Mouse (Mus musculus): ENCODE data around the gene Stap1. TPM values are rescaled to one million over a fixed set of nuclear protein-coding genes. Genes with fewer than 3 reads are reported as not detected.

Stap1 gene
- total RNA-seq (2021): not detected

DNA sequence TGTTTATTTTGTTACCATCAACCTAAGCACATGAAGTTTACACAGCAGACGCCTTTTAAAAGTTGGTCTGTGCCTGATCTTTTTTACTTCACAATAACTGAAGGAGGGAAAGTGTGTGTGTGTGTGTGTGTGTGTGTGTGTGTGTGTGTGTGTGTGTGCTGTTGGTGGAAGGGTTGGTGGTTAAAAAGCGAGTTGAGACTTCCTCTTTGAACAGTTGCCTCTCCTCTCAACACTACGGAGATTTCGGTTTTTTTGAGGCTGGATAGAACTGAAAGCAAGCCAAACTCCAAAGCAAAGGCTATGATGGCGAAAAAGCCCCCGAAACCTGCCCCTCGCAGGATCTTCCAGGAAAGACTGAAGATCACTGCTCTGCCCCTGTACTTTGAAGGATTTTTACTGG is at the start of gene Stap1:
Stap1 (plus strand) TSS at position 209 of the 400 bp plus-strand sequence.
- intact Hi-C loops (cut with DNase I): no loop called here
- no peak for DNase-seq (ENCODE audit: low spot score in 2 of 2)

- intact Hi-C loops (cut with DNase I): no loop called here
Measured at GRCm38 (mm10) chr5:86029820-86030219, 41.7 kb upstream of the Stap1 start.

DNA sequence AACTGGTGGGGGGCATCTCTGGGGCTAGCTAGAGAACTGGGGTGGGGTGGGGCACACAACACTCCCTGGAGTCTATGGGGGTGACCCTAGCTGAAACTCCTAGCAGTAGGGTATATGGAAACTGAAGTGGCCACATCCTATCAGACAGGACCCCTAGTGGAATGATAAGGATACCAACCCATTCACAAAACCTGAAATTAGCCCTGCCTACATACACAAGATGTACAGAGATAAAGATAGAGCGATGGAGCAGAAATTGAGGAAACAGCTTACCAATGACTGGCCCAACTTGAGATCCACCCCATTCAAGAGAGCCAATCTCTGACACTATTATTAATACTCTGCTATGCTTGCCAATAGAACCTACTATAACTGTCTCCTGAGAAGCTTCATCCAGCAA is 8.0 kb upstream of the Stap1 start:
- intact Hi-C loops (cut with DNase I): no loop called here
- no peak for DNase-seq (ENCODE audit: low spot score in 2 of 2)

More at GRCm38 (mm10) chr5:86029820-86030219, 41.7 kb upstream of the Stap1 start:
- DNase-seq (ENCODE audit: low spot score in 2 of 2): no peak

DNA sequence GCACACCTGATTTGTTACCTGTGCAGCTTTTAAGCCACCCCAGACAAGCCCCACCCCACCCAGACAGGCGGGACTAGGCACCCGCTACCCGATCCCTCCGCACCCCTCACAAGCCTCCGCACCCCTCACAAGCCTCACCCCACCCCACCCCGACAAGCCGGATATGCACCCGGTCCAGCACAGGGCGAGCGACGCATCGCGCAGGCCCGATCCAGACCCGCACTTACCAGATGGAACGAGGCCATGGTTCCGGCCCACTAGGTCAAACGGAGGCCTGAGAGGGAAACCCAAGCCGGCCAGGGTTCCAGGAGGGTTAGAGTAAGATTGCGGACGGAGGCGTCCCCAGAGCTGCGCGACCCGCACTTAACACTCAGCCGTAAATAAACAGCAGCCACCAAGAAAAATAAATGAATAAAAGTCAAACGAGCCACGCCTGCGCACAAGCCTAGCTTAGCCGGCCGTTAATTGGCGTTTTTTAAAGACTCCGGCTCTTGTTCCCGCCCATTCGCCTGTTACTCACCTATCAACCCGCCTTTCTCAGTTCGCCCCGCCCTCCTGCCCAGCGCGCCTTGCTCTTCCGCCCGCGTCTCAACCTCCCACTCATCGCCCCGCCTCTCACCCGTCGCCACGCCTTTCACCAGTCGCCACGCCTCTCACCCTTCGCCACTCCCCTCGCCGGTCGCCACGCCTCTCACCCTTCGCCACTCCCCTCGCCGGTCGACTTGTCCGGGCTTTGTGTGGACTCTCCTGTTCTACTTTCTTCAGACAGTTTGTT is 6.3 kb upstream of the Stap1 start, which contains the start of gene Cenpc1:
Cenpc1 (minus strand) TSS at position 483 of the 775 bp plus-strand sequence.
- intact Hi-C loops (cut with DNase I): loop anchor here (1.0 to 5.0 kb wide), 2 partner anchors 42 to 107 kb away; partner anchors contain the start of gene Uba6
- peak; percentile 91 to 97 for DNase-seq (ENCODE audit: low spot score in 2 of 2)

GRCm38 (mm10) chr5:86065876-86066550 is 5.5 kb upstream of the Stap1 start:
- intact Hi-C loops (cut with DNase I): loop anchor here (1.0 to 5.0 kb wide), 2 partner anchors 41 to 106 kb away; partner anchors contain the start of gene Uba6

DNA sequence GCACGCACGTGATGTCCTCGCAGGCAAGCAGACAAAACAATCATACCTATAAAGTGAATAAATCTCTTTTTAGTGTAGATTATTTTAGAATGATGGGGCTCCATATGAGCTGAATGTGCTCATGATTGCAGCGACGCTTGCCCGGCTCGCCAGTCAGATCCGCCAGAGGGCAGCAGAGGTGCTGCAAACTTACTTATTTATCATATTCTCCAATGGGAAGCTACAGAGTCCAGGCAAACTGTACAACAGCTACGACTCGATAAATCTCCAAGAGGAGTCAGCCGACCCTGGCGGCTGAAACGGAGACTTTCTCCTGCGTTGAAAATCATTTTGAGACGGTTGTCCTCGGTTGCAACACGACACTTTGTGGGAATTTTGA is 5.0 kb upstream of the Stap1 start:
- intact Hi-C loops (cut with DNase I): loop anchor here (5.0 kb wide), 1 partner anchor 41 kb away; no protein-coding TSS in a partner anchor
- DNase-seq (ENCODE audit: low spot score in 2 of 2): peak; percentile 88 to 93

More at GRCm38 (mm10) chr5:86065876-86066550, 5.5 kb upstream of the Stap1 start:
- no peak for DNase-seq (ENCODE audit: low spot score in 2 of 2)

DNA sequence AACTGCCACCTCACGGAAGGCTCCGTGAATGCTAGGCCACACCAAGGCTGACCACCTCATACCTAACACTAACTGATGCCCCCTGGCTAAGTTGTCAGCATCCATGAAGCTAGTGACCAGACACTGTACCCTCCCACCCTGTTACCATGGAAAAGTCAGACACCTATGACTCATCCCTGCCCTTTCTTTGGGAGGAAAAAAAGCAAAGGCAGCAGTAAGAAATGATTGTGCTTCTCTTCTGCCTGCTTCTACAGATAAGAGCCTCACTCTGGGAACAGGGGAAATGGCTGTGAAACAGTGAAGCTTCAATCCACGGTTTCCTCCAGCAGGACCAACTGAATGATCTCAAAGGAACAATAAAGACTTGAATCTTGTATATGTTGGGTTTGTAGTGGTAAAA is 3.1 kb upstream of the Stap1 start:
- intact Hi-C loops (cut with DNase I): loop anchor here (5.0 kb wide), 1 partner anchor 39 kb away; no protein-coding TSS in a partner anchor

GRCm38 (mm10) chr5:86069121-86069520 is 2.4 kb upstream of the Stap1 start:
- intact Hi-C loops (cut with DNase I): loop anchor here (5.0 kb wide), 1 partner anchor 38 kb away; no protein-coding TSS in a partner anchor
- DNase-seq (ENCODE audit: low spot score in 2 of 2): no peak

More for the DNA sequence above, 3.1 kb upstream of the Stap1 start:
- DNase-seq (ENCODE audit: low spot score in 2 of 2): no peak

- DNase-seq (ENCODE audit: low spot score in 2 of 2): no peak
- intact Hi-C loops (cut with DNase I): no loop called here
Measured at GRCm38 (mm10) chr5:86072756-86073386, 1.3 kb downstream of the Stap1 start.

DNA sequence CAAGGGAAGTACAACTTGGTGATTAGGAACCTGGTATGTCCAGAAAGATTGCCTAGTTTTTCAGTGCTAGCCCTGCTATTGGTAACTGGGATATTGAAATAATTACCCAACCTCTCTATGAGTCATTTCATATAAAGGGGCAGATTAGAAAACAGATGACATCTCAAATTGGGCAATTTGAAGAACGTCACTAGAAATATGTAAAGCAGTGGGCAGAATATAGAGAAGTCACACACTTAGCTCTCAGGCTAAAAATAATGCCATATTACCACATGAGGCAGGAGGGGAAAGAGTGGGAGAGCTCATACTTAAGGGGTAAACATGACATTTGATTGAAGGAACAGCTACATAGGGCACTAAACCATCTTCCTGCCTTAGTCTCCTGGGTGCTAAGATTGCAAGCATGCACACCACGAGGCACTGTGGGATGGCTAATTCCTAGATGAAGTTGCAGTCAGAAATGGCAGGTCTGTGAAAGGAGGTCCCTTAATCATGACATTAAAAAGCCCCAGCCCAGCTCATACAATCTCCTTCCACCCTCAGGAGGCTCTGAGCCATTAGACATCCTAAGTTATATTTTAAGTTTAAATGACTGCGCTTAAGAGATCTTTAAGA is 7.3 kb downstream of the Stap1 start:
- intact Hi-C loops (cut with DNase I): no loop called here
- DNase-seq (ENCODE audit: low spot score in 2 of 2): no peak

DNA sequence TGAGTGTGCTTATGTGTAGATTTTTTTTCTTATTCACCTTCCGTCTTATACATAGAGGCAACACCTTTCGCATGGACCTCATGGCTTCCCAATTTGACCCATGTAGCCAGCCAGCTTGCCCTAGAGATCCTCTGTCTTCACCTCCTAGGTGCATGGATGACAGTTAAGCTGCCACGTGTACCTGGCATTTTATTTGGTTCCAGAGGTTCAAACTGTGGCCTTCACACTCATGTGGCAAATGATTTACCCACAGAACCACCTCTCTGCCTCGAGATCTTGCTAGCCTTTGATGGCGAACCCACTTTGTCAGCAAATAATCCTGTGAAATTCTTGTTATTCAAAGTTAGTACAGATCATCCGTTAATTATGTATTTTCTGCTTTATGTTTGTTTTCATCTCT is 12.4 kb downstream of the Stap1 start:
- DNase-seq (ENCODE audit: low spot score in 2 of 2): no peak

DNA sequence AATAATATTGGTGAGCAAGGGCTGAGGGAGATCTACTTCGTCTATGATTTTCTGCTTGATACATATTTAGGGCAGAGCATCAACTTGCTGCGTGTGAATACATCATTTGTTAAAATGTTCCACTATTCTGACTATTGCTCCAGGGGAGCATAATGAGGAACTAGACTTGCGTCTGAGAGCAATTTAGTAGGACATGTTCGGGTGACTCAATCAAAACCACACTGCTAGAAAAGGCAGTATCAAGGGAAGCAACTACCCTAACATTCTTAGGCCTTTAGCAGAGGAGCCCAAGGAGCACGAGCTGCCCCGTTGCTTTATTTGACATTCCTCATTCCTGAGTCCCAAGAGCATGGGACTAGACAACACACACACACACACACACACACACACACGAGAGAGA is 13.4 kb downstream of the Stap1 start:
- intact Hi-C loops (cut with DNase I): no loop called here
- DNase-seq (ENCODE audit: low spot score in 2 of 2): no peak

More for the DNA sequence above, 12.4 kb downstream of the Stap1 start:
- intact Hi-C loops (cut with DNase I): no loop called here

GRCm38 (mm10) chr5:86086751-86087150 is 15.2 kb downstream of the Stap1 start:
- intact Hi-C loops (cut with DNase I): no loop called here
- no peak for DNase-seq (ENCODE audit: low spot score in 2 of 2)

DNA sequence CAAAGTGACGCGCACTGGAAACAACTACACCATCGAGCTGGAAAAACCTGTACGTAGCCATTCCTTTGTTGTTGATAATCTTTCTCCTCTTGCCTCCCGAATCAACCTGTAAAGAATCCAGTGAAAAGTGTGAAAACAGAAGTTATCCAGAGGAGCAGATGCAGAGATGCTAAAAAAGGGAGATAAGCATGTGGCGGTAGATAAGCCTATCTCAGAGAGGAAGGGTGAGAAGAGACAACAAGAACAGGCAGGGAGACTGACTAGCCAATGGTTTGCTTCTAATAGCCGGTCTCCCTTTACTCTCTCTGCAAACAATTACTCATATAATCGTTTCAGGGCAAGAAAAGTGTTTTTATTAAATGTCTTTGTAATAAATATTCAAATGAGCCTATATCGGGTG is 23.2 kb downstream of the Stap1 start:
- DNase-seq (ENCODE audit: low spot score in 2 of 2): no peak
- intact Hi-C loops (cut with DNase I): no loop called here

GRCm38 (mm10) chr5:86098988-86099387 is 27.4 kb downstream of the Stap1 start:
- no peak for DNase-seq (ENCODE audit: low spot score in 2 of 2)
- intact Hi-C loops (cut with DNase I): no loop called here

DNA sequence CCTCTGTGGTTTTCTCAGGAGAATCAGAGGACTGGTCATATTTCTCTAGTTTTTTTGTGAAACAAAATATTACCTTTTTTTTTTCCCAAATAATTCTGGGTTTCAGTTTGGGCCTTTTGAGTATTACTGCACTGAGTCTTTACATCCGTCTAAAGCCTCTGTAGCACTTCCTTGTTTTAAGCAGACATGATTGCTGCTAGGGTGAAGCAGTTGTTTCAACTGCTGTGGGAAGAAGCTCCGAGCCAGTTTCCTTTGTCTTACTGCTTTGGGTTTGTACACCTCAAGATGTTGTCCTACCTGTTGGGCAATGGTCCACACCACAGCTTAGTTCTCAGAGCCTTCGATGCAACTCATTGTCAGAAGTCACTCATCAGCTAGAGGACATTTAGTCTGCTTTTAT is 29.1 kb downstream of the Stap1 start:
- no peak for DNase-seq (ENCODE audit: low spot score in 2 of 2)
- intact Hi-C loops (cut with DNase I): no loop called here

DNA sequence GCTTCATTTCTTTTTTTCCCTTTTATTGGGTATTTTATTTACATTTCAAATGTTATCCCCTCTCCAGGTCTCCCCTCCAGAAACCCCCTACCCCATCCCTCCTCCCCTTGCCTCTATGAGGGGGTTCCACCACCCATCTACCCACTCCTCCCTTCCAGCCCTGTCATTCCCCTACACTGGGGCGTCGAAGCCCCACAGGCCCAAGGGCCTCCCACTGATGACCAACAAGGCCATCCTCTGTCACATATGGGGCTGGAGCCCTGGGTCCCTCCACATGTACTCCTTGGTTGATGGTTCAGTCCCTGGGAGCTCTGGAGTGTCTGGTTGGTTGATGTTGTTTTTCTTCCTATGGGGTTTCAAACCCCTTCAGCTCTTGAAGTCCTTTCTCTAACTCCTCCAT is 30.6 kb downstream of the Stap1 start:
- DNase-seq (ENCODE audit: low spot score in 2 of 2): no peak
- intact Hi-C loops (cut with DNase I): no loop called here

GRCm38 (mm10) chr5:86106610-86107009 is 35.1 kb downstream of the Stap1 start:
- intact Hi-C loops (cut with DNase I): loop anchor here (5.0 kb wide), 1 partner anchor 39 kb away; the partner anchor contains the start of gene Cenpc1
- peak in 1 of 2 experiments; percentile 30 for DNase-seq (ENCODE audit: low spot score in 2 of 2)

GRCm38 (mm10) chr5:86111074-86111473 is 39.5 kb downstream of the Stap1 start:
- intact Hi-C loops (cut with DNase I): no loop called here
- no peak for DNase-seq (ENCODE audit: low spot score in 2 of 2)

GRCm38 (mm10) chr5:86113037-86113436 is 41.5 kb downstream of the Stap1 start:
- intact Hi-C loops (cut with DNase I): no loop called here
- DNase-seq (ENCODE audit: low spot score in 2 of 2): no peak
